Mouse (Mus musculus) megakaryocyte, embryonic 14.5 days (primary cell): Measurements from ENCODE around the gene Ttc9c.

Experiments
- FLI1 ChIP-seq: IDR thresholded peaks from 2 replicates; pipeline ENCODE4 v1.6.1; 2012; ENCODE audit warnings: low read length, inconsistent platforms, mixed read lengths
- GATA1 ChIP-seq: IDR thresholded peaks from 3 replicates; pipeline ENCODE4 v1.6.1; 2012; ENCODE audit warnings: mixed read lengths, low read length, inconsistent platforms, borderline replicate concordance

DNA sequence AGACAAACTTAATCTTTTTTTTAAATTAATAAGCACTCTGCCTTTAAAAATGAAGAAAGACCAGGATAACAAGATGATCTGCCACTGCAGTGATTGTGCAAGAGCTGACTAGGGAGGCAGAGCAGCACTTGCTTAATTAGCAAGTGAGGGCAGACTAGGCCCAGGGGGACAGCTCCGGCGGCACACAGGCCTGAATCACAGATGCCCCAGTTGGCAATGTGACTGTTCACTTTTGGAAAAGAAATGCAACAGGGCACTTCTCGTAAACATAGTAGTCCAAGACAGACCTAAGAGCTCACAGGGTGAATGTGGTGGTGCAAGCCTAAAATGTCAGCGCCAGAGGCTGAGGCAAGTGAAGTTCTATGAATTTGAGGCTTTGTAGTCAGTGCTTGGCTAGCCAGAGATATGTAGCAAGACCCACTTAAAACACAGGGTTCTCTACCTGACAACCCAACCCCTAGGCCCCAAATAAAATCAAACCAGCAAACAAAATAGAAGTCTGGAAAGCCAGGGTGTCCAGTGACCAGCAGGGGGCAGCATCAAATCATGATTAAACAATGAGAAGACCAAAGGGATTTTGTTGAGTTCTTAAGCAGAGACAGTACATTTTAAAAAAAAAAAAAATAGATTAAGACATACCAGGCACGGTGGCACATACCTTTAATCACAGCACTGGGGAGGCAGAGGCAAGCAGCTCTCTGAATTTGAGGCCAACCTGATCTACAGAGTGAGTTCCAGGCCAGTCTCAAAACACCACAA lies 25.4 kb upstream of the Ttc9c start:
- TF ChIP-seq GATA1 = no peak
- TF ChIP-seq FLI1 = no peak
